Mouse (Mus musculus) E14TG2a.4 (cell line): ENCODE data around the gene Csf2ra.

ENCODE experiments used
- CTCF ChIP-seq: conservative IDR thresholded peaks from 2 replicates; pipeline ENCODE4 v1.5.1; 2014; ENCODE audit warnings: low read length
- NANOG ChIP-seq: IDR thresholded peaks from 2 replicates; pipeline ENCODE4 v1.6.1; 2014; ENCODE audit warnings: borderline replicate concordance, low read length, mixed read lengths
- POU5F1 ChIP-seq: IDR thresholded peaks from 2 replicates; pipeline ENCODE4 v1.6.1; 2014; ENCODE audit warnings: low read length, borderline replicate concordance

DNA sequence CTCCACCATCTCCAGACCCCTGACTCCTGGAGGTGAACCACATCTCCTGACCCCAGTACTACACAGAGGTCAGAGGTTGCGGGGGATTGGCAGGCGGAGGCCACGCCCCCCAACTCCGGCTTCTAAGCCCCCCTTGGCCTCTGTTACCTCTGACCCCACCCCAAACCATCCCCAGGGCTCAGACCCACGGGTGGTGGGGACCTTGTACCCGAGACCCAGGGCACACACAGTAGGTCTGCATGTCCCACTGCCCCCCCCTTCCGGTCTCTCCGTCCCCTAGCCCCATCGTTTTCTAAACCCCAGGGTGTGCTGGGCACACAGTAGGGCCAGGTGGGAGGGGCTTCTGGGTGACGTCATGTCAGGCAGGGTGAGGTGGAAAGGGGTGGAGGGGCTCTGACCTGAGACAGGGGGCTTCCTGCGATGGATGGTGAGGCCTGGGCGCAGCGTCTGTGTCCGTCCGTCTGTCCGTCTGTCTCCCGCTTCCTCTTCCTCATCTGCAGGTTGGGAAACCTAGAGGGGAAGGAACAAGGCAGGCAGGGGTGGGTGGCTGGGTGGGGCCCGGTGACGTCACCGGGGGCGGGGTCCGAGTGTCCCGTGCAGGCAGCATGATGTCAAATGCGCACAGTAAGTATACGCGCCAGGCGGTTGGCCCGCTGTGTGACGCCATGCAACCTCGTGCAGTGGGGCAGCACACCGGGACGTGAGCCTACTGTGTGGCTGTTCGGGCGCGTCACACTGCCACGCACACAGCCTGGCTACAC is at the start of gene Csf2ra:
- TF ChIP-seq CTCF = no peak
- TF ChIP-seq NANOG = no peak
- TF ChIP-seq POU5F1 = no peak
